Mouse (Mus musculus) E14TG2a.4 (cell line): Measurements from ENCODE around the gene Calr3.

ENCODE experiments used
- CTCF ChIP-seq: conservative IDR thresholded peaks from 2 replicates; pipeline ENCODE4 v1.5.1; 2014; ENCODE audit warnings: low read length
- NANOG ChIP-seq: IDR thresholded peaks from 2 replicates; pipeline ENCODE4 v1.6.1; 2014; ENCODE audit warnings: borderline replicate concordance, low read length, mixed read lengths

GRCm38 (mm10) chr8:72382395-72382794 is 61.3 kb downstream of the Calr3 start:
- TF ChIP-seq CTCF (no peak), NANOG (no peak)
